Mouse (Mus musculus): ENCODE data around the gene Fkbp5.

Fkbp5 gene

GRCm38 (mm10) chr17:28504182-28504581 is 13.1 kb downstream of the Fkbp5 start:
- no peak for DNase-seq (ENCODE audit: low read depth)

- no peak for DNase-seq (ENCODE audit: low read depth)
Measured at GRCm38 (mm10) chr17:28502196-28502821, 15.0 kb downstream of the Fkbp5 start.

DNA sequence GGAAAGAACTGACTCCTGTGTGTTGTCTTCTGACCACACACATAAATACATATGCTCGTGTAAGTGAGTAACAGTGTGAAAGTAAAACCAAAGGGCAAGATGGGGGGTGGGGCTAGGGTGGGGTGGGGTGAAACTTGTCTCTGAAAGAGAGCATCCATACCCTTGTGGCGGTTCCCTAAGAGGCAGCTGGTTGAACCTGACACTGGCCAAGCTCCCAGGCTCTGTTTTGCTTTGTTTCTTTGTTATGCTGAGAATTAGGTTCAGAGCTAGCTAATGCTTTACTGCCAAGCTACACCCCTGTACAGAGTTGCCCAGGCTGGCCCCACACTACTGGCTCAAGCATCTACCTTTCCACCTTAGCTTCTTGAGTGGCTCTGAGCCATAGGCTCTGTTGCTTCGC is 16.9 kb downstream of the Fkbp5 start:
- DNase-seq (ENCODE audit: low read depth) = no peak

GRCm38 (mm10) chr17:28499190-28499589 is 18.1 kb downstream of the Fkbp5 start:
- no peak for DNase-seq (ENCODE audit: low read depth)

DNA sequence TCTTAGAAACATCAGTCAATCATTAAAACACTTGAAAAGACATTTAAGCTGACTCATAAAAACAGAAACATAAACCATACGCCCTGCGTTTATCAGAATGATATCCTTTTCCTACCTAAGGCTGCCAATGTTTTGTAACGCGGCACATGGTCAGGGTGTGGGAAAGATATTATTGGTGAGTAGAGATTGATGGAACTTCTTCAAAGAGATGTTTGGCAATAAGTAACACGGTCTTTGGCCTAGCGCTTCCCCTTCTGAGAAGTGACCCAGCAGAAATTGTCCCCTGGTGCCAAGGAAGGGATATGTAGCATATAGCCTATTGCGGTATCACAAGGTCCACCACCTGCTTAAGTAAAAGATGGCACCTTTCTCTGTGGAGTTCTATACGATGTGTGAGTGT is 21.5 kb downstream of the Fkbp5 start:
- DNase-seq (ENCODE audit: low read depth) = no peak

GRCm38 (mm10) chr17:28491035-28491770 is 26.1 kb downstream of the Fkbp5 start:
- DNase-seq (ENCODE audit: low read depth) = no peak

DNA sequence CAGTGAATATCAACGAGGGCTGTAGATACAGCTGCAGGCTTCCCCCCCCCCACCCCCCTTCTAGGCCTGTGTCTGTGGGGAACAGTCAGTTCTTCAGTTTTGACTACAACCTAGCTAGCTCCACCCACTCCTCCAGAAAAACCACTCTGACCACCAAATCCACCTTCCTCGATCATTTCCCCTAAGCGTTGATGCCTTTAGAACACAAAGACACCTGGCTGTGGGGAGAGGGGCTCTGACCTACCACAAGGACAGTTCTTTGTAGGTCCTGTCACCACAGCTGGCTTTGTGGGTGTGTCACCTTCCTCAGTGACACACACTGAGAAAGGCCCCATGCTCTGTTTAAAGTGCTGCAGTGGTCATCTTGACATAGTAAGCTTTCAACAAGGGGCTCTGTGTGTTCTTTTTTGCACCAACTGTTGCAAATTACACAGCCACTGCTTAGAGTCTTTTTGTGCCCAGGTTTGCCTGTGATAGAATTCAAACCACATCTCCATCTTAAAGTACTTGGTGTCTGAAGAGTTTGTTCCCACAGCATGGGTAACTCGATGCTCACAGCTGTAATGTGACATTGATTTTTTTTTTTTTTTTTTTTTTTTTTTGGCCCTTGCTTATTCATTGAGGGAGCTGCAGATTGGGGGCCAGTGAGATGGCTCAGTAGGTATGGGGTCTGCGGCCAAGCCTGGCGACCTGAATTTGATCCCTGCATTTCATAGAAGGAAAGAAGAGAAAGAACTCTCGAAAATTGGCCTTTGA is 28.9 kb downstream of the Fkbp5 start:
- DNase-seq (ENCODE audit: low read depth) = peak; percentile 70

DNA sequence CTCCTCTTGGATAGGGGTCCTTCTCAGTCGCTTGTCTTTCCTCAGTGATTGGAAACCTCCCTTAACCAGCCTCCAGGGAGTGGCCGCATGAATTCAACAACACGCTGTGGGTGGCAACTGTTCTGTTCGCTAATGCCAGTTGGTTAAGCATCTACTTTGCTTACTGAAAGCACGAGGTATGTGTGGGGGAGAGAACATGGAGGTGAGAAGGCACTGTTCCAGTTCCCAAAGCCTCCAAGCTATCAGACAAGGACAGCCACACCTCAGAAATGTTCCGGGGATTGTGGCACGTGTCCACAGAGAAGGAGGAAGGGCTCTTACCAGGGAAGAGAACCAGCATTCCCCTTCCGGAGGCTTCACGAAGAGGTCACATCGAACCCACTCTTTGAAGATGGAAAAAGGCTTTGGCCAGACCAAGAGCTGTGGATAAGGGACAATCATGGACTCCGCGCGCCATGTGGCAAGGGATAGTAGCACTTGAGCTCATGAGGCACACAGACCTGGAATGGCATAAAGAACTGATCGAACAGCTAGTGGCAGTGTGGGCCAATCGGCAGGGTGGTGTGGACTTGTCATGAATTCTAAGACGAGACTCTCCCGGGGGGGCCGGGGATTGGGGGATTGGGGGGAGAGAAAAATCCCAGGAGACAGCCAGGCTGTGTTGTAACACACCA is 29.6 kb downstream of the Fkbp5 start:
- DNase-seq (ENCODE audit: low read depth) = no peak

DNA sequence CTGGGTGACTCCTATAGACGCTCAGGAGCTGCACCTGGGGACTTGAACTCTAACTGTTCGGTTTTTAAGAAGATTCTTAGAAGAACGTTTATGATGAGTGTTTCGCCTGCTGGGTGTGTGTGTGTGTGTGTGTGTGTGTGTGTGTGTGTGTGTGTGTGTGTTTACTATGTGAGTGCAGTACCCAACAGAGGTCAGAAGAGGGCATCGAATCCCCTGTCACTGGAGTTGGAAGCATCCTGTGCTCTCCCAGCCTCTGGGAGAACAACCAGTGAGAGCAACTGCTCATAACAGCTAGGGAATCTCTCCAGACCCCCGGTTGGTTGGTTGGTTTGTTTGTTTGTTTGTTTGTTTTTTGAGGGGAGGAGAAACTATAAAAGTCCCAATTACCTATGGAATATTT is 30.6 kb downstream of the Fkbp5 start:
- peak; percentile 63 for DNase-seq (ENCODE audit: low read depth)

GRCm38 (mm10) chr17:28485977-28486400 is 31.3 kb downstream of the Fkbp5 start:
- DNase-seq (ENCODE audit: low read depth) = peak; percentile 98

- no peak for DNase-seq (ENCODE audit: low read depth)
Measured at GRCm38 (mm10) chr17:28485446-28485948, 31.8 kb downstream of the Fkbp5 start.

- peak; percentile 72 for DNase-seq (ENCODE audit: low read depth)
Measured at GRCm38 (mm10) chr17:28484704-28485445, 32.5 kb downstream of the Fkbp5 start.

DNA sequence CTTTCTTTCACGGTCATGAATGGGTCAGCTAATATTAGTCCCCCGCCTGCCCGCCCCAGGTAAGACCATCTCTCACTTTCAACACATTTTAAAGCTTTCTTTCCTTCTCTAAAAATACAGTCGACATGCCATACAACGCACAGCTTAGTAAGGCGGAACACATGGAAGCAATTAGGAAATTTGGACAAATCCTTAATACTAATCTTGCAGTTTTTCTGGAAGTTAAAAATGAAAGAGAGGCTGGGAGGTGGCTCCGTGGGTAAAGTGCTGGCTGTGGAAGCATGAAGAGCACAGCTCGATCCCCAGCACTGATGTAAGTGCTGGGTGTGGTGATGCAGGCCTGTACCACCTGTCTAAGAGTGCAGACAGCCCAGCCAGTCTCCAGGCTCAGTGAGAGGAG is 39.9 kb downstream of the Fkbp5 start:
- no peak for DNase-seq (ENCODE audit: low read depth)

DNA sequence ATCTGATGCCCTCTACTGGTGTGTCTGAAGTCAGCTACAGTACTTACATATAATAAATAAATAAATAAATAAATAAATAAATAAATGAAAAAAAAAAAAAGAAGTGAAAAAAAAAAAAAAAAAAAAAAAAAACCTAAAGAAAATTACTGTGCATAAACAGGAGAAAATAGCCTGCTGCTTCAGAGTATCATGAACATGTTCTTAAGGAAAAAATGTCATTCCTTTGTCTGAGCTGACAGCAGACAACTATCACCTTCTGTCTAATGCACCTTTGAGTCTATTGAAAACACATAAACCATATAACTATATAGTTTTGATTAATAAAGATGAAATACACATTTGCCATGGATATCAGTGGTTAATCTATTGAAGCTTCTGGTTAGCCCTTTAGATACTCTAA is 40.9 kb downstream of the Fkbp5 start:
- no peak for DNase-seq (ENCODE audit: low read depth)

DNA sequence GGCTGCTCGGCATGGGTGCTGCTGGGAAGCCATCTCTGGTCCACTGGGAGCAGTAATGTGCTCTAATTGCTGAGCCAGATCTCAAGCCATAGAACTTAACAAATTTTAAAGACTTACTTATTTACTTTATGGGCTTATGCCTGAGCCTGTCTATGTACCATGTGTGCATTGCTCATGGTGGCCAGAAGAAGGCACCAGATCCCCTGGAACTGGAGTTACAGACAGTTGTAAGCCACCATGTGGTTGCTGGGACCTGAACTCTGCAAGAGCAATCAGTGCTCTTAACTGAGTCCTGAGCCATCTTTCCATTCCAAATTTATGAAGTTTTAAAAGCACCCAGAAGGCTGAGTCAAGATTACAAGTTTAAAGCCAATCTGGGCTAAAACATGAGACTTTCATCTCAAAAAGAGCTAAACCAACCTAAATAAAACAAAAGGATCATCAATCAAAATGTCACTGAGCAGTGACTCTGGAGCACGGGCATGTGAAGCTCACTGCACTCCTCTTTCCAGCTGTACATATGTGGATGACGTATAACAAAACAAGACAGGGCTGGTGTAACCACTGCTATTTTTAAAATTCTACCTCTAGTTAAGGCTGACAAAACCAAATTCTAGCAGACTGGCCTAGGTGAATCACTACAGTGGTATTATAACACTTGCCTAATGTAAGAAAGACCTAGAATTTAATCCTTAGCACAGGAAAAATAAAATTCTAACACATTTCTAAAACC is 41.6 kb downstream of the Fkbp5 start:
- peak; percentile 60 for DNase-seq (ENCODE audit: low read depth)

DNA sequence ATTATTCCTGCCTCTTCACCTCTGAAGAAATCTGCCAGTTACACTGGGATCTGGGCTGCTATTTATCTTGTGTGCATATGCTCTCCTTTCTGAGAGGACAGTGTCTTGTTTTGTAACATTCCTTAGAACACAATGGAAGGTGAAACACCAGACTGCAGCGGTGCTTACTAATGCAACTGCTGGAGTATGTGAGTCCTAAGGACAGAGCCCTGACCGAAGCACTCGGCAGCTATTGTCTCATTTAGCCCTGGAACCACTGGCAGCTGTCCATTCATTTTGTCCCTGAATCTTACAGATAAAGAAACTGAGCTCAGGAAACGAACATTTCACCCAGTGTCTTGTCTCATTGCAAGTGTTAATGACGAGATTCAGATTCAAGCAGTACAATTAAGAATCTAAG is 44.6 kb downstream of the Fkbp5 start:
- DNase-seq (ENCODE audit: low read depth) = no peak

- peak; percentile 71 for DNase-seq (ENCODE audit: low read depth)
Measured at GRCm38 (mm10) chr17:28470876-28471275, 46.5 kb downstream of the Fkbp5 start.

- peak; percentile 35 for DNase-seq (ENCODE audit: low read depth)
Measured at GRCm38 (mm10) chr17:28467749-28468148, 49.6 kb downstream of the Fkbp5 start.

DNA sequence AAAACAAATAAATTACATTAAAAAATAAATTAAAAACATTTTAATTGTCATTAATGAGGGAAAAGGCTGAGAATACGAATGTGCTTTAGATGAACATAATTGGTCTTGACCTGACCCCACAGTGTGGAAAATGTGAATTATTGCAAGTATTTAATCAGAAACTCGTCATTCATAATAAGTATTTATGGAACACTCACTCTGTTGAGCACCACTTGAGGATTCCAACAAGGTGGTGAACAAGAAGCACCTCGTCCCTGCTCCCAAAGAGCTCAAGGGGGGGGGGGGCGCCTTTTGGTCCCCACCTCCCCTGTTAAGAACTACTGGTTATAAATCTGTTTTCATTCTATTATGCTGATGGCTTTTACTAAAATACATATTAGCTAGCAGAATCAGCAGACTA is 51.4 kb downstream of the Fkbp5 start:
- DNase-seq (ENCODE audit: low read depth) = no peak

GRCm38 (mm10) chr17:28463701-28464443 is 53.5 kb downstream of the Fkbp5 start:
- peak; percentile 92 for DNase-seq (ENCODE audit: low read depth)

Data from 416B (cell line).